Mouse (Mus musculus): ENCODE data around the gene Ralbp1. TPM values are rescaled to one million over a fixed set of nuclear protein-coding genes. Genes with fewer than 3 reads are reported as not detected.

The Ralbp1 gene
- total RNA-seq, 2 experiments from 2014 or later: 34.3 to 35.6 TPM

DNA sequence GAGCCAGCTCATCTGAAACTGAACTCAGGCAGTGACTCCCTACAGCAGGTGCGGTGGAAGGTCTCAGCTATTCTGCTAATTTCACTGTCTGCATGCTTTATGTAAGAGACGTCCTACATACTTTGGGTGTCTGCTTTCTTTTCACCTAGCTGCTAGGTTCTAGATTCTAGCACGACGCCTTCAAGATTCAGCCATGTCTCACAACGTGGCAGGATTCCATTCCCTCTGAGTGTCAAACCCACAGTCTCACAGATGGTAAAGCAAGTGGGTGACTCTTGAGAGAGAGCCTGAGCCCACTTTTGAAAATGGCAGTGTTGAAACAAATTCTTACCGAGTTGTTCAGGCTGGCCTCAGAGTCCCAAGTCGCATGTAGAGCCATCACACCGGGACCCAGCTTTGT is 18.2 kb upstream of the Ralbp1 start:
- intact Hi-C loops (cut with DNase I): no loop called here
- no peak for DNase-seq (ENCODE audit: extremely low spot score in 1 of 2, low spot score in 2 of 2)

DNA sequence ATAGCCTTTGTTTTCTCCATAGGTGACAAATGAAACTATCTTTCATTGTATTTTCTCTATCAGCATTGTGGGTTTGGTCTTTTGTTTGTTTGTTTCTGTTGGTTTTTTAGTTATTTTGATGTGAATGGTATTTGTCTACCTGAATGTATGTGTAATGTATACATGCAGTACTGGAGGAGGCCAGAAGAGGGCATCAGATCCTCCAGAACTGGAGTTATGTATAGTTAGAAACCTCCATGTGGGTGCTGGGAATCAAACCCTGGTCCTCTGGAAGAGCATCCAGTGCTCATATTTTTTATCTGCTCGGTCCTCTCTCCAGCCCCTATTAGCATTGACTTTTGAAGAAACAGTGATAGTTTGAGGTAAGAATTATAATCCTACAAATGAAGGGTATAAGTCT is 17.4 kb upstream of the Ralbp1 start:
- intact Hi-C loops (cut with DNase I): no loop called here
- no peak for DNase-seq (ENCODE audit: extremely low spot score in 1 of 2, low spot score in 2 of 2)

DNA sequence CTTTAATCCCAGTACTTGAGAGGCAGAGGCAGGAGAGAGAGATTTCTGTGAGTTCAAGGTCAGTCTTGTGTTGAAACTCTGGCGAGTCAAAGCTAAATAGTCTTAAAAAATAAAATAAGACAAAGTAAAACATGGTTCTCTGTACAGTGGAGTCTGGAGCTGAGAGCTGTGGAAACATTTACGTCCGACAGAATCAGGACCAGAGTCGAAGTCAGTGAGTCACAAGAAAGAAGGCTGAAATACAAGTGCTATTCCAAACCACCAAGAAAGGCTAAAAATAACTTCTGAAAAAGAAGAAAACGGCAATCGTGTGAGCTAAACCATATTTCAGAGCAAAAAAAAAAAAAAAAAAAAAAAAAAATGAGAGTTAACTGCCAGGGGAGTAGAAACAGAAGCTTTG is 16.7 kb upstream of the Ralbp1 start:
- intact Hi-C loops (cut with DNase I): no loop called here
- no peak for DNase-seq (ENCODE audit: extremely low spot score in 1 of 2, low spot score in 2 of 2)

DNA sequence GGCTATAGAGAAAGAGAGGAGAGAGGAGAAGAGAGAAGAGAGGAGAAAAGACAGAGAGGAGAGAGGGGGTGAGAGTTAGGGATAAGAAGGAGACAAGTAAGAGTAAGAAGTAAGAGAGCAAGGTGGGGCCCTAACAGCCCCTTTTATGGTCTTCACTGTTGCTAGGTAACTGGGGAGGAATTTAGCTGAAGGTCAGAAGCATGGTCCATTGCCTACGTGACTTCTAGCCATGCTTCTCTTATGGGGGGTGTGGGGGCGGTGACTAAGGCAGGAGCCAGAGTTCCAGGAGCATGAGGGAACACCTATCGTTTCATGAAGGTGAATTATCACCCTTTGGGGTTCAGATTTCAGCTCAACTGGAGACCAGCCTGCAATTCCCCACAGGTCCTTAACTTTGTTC is 10.4 kb upstream of the Ralbp1 start:
- DNase-seq (ENCODE audit: extremely low spot score in 1 of 2, low spot score in 2 of 2): no peak
- intact Hi-C loops (cut with DNase I): no loop called here

DNA sequence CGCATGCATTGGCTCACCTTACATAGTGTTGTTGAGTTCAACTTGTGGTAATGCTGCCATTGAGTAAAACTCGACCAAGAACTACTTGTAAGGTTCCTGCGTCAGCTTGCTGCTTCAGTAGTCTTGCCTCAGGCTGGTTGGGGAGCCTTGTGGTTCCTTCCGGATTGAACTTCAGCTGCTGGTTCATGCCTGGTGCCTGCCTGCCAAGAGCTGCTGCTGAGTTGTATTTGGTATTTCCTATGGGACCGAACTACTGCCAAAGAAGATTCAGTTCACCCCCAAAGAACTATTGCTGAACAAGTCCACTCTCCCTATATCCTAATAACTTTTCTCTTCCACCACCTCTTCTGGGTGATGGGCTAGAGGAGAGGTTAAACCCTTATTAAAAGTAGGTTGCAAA is 3.9 kb upstream of the Ralbp1 start:
- no peak for DNase-seq (ENCODE audit: extremely low spot score in 1 of 2, low spot score in 2 of 2)
- intact Hi-C loops (cut with DNase I): loop anchor here (5.0 kb wide), 1 partner anchor 58 kb away; no protein-coding TSS in a partner anchor

DNA sequence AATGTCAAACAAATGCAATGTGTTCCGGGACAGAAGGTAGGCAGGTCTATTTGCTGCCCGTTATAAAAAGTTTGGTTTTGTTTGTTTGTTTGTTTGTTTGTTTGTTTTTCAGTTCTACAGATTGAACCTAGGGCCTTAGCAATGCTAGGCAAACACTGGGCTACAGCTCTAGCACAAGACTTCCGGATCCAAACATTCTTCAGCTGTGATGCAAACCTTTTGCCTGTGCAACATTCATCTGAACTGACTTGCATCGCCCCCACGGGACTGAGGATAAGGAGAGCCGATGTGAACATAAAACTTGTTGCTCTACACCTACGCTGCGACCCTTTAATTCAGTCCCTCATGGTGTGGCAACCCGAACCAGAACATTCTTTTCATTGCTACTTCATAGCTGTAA is 973 bp upstream of the Ralbp1 start:
- DNase-seq (ENCODE audit: extremely low spot score in 1 of 2, low spot score in 2 of 2): no peak
- intact Hi-C loops (cut with DNase I): loop anchor here (5.0 kb wide), 1 partner anchor 61 kb away; no protein-coding TSS in a partner anchor

DNA sequence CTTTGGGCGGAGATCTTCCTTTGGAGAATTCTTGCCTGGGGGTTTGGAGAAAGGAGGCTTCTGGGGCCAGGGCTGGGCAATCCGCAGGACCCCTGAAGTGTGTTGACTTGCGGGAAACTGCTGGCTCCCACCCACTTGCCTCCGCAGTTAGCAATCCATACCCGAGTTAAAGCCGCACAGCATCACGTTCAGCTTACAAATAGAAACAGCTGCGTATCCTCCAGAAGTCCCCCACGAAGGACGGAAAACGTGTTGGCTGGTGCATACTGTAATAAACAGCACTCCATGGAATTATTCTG is 251 bp downstream of the Ralbp1 start:
- intact Hi-C loops (cut with DNase I): loop anchor here (5.0 kb wide), 1 partner anchor 62 kb away; no protein-coding TSS in a partner anchor

DNA sequence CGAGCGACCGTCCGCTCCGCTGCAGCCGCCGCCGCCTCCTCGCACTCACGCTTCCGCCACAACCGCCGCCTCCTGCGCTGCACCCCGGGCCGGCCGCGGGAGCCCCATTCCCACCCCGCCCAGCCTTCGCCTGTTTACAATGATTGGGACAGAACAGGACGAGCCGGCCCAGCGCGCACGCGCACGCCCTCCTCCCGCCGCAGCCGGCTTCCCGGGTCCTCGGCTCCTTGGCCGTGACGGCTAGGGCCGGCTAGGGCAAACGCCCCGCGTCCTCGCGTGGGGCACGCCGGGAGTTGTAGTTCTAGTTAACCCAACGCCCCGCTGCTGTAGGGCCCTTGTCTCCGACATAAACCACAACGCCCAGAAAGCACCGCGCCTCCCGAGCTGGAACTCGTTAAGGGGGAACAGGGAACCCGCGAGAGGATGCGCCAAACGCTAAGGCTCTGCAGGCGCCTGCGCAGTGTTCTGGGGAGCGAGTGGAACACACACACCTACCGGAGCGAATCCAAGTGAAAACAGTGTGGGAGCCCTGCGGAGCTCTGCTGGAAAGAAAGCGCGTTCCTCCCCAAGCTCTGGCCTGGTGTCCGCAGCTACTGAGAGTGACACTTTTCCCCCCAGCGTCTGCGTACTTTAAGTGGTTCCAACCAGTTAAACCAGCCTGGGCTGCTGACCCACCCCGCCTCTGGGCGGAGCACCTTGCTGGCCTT is 754 bp downstream of the Ralbp1 start:
- intact Hi-C loops (cut with DNase I): loop anchor here (5.0 kb wide), 1 partner anchor 62 kb away; no protein-coding TSS in a partner anchor
- peak; percentile 99 for DNase-seq (ENCODE audit: extremely low spot score in 1 of 2, low spot score in 2 of 2)

More for the DNA sequence above, 251 bp downstream of the Ralbp1 start:
- DNase-seq (ENCODE audit: extremely low spot score in 1 of 2, low spot score in 2 of 2): peak in 1 of 2 experiments; percentile 55

DNA sequence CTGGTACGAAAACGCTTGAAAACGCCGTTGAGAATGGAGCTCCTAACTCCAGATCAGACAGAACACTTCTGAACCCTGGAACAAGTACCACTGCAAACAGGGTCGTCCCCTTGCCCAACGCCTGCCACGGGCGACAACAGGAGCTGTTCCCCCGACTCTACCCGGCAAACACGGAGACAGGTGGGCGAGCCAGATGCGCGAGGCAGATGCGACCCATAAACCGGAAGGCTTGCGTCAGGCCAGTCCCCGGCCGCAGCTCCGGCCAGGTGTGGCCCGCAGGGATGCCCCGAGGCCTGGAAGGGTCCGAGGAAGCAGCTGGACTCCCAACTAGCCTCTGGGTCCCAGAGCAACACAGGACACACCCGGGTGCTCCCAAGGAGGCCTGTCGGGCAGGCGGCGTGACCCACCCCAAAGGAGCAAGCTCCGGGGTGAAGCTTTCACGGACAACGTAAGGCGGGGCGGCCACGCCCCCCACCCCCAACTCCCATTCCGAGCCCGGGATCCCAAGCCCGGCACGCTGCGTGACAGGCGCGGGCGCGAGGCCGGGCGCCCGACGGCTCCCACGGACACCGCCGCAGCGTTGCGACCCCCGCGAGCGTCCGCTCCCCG is 1.4 kb downstream of the Ralbp1 start:
- peak in 1 of 2 experiments; percentile 15 for DNase-seq (ENCODE audit: extremely low spot score in 1 of 2, low spot score in 2 of 2)
- intact Hi-C loops (cut with DNase I): no loop called here

DNA sequence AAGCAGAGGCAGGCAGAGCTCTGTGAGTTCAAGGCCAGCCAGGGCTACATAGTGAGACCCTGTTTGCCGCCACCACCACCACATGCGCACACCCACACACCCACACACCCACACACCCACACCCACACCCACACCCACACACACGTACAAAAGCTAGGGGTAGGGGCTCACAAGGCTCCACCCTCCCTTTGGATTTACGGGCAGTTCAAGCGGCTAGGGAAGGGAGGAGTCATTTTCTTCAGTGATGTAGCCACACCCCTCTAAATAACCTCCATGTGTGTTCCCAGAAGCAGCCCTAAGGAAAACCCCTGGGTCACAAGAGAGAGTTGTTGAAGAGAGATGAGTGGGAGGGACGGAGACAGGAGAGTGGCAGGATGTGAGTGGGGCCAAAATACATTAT is 8.6 kb downstream of the Ralbp1 start:
- no peak for DNase-seq (ENCODE audit: extremely low spot score in 1 of 2, low spot score in 2 of 2)
- intact Hi-C loops (cut with DNase I): no loop called here

DNA sequence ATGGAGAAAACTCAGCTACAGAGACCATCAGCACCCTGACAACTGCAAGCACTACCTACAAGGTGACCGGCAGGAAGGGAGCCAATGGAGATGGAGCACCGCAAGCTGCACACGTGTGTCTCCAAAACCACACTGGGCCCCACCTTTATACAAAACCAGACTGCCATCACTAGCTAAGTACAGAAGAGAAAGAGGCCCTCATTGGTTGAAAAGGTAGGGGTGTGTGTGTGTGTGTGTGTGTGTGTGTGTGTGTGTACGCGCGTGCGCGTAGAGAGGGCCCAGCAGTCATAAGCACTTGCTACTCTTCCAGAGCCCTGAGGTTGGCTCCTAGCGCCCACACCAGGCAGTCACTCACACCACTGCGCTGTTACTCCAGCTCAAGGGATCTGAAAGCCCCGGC is 11.8 kb downstream of the Ralbp1 start:
- intact Hi-C loops (cut with DNase I): loop anchor here (5.0 kb wide), 1 partner anchor 78 kb away; the partner anchor contains the start of gene Twsg1
- DNase-seq (ENCODE audit: extremely low spot score in 1 of 2, low spot score in 2 of 2): no peak

DNA sequence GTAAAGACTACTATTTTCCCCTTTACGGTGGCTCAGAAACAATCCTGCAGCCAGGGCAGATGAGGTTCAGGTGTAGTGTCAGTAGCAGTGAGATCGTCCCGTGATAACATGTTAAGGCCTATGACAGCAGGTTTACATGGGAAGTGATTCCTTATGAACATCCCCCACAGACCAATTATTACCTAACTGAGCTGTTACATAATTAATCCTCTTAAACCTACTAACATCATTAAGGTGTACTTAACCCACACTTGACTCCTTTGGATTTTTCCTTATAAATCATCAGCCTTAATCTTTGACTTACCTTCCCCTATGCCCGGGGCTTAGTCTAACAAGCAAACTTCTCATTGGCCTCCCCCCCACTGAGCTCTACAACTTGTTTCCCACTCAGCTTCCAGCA is 12.4 kb downstream of the Ralbp1 start:
- intact Hi-C loops (cut with DNase I): loop anchor here (5.0 kb wide), 1 partner anchor 79 kb away; the partner anchor contains the start of gene Twsg1
- no peak for DNase-seq (ENCODE audit: extremely low spot score in 1 of 2, low spot score in 2 of 2)

DNA sequence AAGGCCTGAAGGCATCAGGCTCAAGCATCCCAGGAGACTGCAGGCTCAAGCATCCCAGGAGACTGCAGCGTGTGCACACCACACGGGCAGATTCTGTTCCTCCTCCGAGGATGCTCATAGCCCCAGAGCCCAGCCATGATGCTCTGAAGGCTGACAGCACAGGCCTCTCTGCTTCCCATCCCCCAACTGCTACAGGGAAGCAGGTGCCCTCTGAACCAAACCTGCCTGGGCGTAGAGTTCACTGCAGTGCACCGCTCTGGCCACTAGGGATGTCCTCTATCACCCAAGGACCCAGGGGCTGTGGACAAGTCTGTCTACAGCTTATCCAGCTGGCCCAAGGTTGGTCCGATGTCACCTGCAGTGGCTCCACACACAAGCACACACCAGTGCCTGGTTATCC is 12.9 kb downstream of the Ralbp1 start:
- DNase-seq (ENCODE audit: extremely low spot score in 1 of 2, low spot score in 2 of 2): peak in 1 of 2 experiments; percentile 55
- intact Hi-C loops (cut with DNase I): loop anchor here (5.0 kb wide), 1 partner anchor 80 kb away; the partner anchor contains the start of gene Twsg1

DNA sequence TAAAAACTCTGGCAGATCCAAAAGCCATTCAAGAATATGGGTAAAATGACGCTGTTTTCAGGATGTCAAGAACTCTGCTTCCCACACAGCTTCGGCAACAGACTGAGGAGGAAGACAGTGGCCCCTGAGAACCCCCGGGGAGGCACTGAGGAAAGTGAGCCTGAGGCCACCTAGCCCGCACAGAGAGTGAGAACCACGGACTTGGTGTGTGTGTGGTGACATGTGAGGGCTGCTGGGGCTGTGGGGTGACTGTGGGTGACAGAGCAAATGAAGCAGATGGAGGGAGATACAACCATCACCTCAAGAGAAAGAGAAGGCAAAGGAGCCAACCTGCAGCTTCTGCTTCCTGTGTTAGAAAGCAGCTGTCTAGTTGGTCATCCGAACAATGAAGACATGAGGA is 13.5 kb downstream of the Ralbp1 start:
- intact Hi-C loops (cut with DNase I): loop anchor here (5.0 kb wide), 1 partner anchor 80 kb away; the partner anchor contains the start of gene Twsg1
- DNase-seq (ENCODE audit: extremely low spot score in 1 of 2, low spot score in 2 of 2): no peak

DNA sequence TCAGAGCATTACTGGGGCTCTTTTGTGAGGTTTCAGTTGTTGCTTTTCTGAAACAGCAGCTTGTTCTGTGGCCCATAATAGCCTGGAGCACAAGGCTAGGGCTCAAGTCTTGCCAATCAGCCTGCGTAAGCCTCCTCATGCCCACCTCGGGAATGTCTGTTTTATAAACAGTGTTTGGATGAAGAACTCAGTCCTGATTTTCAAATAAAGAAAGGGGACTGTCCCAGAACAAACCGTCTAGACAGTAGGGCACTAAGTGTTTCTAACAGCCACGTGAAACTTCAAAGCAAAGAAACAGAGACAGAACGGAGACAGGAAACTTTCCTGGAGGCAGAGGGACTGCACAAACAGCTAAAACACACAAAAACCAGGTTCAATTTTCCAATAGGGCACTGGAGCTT is 14.0 kb downstream of the Ralbp1 start:
- intact Hi-C loops (cut with DNase I): loop anchor here (5.0 kb wide), 1 partner anchor 81 kb away; the partner anchor contains the start of gene Twsg1
- no peak for DNase-seq (ENCODE audit: extremely low spot score in 1 of 2, low spot score in 2 of 2)

DNA sequence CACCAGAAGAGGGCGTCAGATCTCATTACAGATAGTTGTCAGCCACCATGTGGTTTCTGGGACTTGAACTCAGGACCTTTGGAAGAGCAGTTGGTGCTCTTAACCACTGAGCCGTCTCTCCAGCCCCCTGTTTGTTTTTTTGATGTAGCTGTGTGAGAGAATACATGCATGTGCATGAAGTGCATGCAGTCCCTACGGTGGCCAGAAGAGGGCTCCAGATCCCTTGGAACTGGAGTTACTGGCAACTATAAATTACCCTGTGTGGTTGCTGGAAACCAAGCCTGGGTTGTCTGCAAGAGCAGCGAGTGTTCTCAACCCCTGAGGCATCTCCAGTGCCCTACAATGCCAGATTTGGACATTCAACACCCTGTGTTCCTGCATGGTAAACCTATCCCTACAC is 15.5 kb downstream of the Ralbp1 start:
- intact Hi-C loops (cut with DNase I): loop anchor here (5.0 kb wide), 1 partner anchor 82 kb away; the partner anchor contains the start of gene Twsg1
- DNase-seq (ENCODE audit: extremely low spot score in 1 of 2, low spot score in 2 of 2): peak; percentile 35 to 77

DNA sequence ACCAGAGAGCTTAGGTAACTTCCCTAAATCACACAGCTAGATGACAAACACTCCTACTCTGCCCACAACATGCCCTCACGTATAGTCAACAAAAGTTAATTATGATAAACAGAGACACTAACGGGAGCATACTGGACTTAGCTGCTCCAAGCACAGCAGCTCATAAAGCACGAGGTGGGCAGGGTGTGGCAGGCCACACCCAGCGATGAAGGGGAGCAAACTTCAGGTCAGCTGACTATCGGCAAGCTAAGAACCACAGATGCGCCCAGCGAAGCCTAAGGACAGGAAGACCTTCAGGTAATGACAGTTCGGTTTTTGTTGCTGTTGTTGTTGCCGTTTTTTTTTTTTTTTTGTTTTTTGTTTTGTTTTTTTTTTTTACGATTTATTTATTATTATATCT is 15.9 kb downstream of the Ralbp1 start:
- intact Hi-C loops (cut with DNase I): loop anchor here (5.0 to 10.0 kb wide), 3 partner anchors 83 to 345 kb away; partner anchors contain the start of genes Ankrd12 and Twsg1

DNA sequence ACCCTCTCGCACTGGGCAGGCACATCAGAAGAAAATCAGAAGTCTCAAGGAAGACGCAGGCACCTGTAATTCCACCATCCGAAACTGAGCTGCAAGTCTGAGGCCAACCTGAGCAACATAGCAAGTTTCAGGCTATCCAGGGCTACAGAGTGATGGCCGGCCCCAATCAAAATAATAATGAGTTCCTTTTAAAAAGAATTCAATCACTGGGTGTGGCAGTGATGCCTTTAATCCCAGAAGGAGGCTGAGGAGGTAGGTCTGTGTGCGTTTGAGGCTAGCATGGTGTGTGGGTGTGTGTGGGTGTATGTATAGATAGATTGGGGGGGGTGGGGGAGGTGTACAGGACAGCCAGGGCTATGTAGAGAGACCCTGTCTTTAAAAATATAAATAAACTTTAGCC is 17.6 kb downstream of the Ralbp1 start:
- intact Hi-C loops (cut with DNase I): loop anchor here (10.0 kb wide), 2 partner anchors 207 to 347 kb away; partner anchors contain the start of gene Ankrd12
- DNase-seq (ENCODE audit: extremely low spot score in 1 of 2, low spot score in 2 of 2): no peak

More for the DNA sequence above, 15.9 kb downstream of the Ralbp1 start:
- DNase-seq (ENCODE audit: extremely low spot score in 1 of 2, low spot score in 2 of 2): no peak

DNA sequence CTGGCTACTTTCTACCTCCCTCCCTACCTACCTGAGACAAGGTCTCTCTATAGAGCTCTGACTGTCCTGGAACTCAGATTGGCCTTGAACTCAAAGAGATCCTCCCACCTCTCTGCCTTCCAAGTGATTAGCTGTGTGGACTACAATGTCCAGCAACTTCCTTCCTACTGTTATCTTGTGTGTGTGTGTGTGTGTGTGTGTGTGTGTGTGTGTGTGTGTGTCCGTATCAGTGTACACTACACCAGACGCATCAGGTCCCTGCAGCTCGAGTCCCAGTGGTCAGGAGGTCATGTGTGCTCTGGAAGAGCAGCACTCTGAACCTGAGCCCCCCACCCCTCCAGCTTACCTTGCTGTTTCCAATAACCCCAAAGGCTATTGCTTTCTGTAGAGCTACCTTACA is 19.4 kb downstream of the Ralbp1 start:
- intact Hi-C loops (cut with DNase I): loop anchor here (10.0 kb wide), 2 partner anchors 209 to 349 kb away; partner anchors contain the start of gene Ankrd12

DNA sequence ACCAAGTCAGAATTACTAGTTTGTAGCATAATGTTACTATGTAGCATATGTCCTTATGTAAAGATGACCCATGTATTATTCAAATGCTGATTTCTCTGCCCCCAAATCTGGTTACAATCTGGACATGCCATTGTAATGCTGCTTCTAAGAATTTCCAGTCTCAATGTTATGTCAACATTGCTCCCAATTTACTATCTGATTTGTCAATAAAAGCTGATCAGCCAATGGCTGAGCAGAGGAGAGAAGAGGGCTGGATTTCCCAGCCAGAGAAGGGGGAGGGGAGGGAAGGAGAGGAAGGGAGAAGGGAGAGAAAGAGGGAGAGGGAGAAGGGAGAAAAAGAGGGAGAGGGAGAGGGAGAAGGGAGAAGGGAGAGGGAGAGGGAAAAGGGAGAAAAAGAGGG is 20.3 kb downstream of the Ralbp1 start:
- DNase-seq (ENCODE audit: extremely low spot score in 1 of 2, low spot score in 2 of 2): no peak
- intact Hi-C loops (cut with DNase I): loop anchor here (10.0 kb wide), 2 partner anchors 210 to 350 kb away; partner anchors contain the start of gene Ankrd12

More for the DNA sequence above, 19.4 kb downstream of the Ralbp1 start:
- DNase-seq (ENCODE audit: extremely low spot score in 1 of 2, low spot score in 2 of 2): no peak
